Mouse (Mus musculus) stomach, postnatal 0 days (tissue): Measurements from ENCODE around the gene Rsg1. TPM values are rescaled to one million over a fixed set of nuclear protein-coding genes. Genes with fewer than 3 reads are reported as not detected.

Experiments
- ATAC-seq: fragments of 200-750 bp; cut with Nextera tagmentation; 2 replicates; pipeline ENCODE4 v1.8.0; 2017; ENCODE audit not compliant: low FRiP score, low TSS enrichment
- DNase-seq: peaks from one replicate; pipeline ENCODE4 v3.0.0-alpha.2; 2016; ENCODE audit warnings: low spot score
- H3K27ac ChIP-seq: fragments of 300-500 bp; sonication (generic); replicated peaks from 2 replicates; pipeline ENCODE4 v1.5.1; 2014; ENCODE audit warnings: mild to moderate bottlenecking, control low read depth
- H3K27me3 ChIP-seq: fragments of 300-500 bp; sonication (generic); 2 replicates; pipeline ENCODE4 v1.6.1; 2014; ENCODE audit warnings: low read length; ENCODE audit not compliant: control insufficient read depth, insufficient read depth
- H3K36me3 ChIP-seq: fragments of 300-500 bp; sonication (generic); 2 replicates; pipeline ENCODE4 v1.6.1; 2014; ENCODE audit warnings: low read length, mixed read lengths; ENCODE audit not compliant: control insufficient read depth, insufficient read depth
- H3K4me1 ChIP-seq: fragments of 300-500 bp; sonication (generic); replicated peaks from 2 replicates; pipeline ENCODE4 v1.6.1; 2014; ENCODE audit warnings: antibody characterized with exemption; ENCODE audit not compliant: control insufficient read depth, insufficient read depth
- H3K4me2 ChIP-seq: fragments of 300-500 bp; sonication (generic); replicated peaks from 2 replicates; pipeline ENCODE4 v1.6.1; 2014; ENCODE audit warnings: low read depth, mild to moderate bottlenecking, control low read depth, moderate library complexity
- H3K4me3 ChIP-seq: fragments of 300-500 bp; sonication (generic); 2 replicates; pipeline ENCODE4 v1.5.1; 2014; ENCODE audit warnings: low read depth, low read length, control low read depth
- H3K9ac ChIP-seq: fragments of 300-500 bp; sonication (generic); 2 replicates; pipeline ENCODE4 v1.6.1; 2014; ENCODE audit warnings: mild to moderate bottlenecking, low read length, control low read depth, mixed read lengths
- H3K9me3 ChIP-seq: fragments of 300-500 bp; sonication (generic); 2 replicates; pipeline ENCODE4 v1.6.1; 2016; ENCODE audit warnings: low read length; ENCODE audit not compliant: control insufficient read depth
- CTCF ChIP-seq: IDR thresholded peaks from 2 replicates; pipeline ENCODE4 v1.5.1; 2016; ENCODE audit warnings: antibody characterized with exemption, low read depth, mild to moderate bottlenecking, moderate library complexity
- EP300 ChIP-seq: optimal IDR thresholded peaks from 2 replicates; pipeline ENCODE3; 2016; ENCODE audit warnings: antibody characterized with exemption
- WGBS: fragments of 180-500 bp; shearing (Covaris S2); extraction: QIAGEN DNeasy Blood & Tissue Kit; methylation state at CpG from one replicate; pipeline ENCODE4 v1.1.7; 2014; 5-methylcytosine and 5-hydroxymethylcytosine counted together
- polyA plus RNA-seq: library from polyadenylated mRNA; unstranded; fragments of >200 nt; fragmentation: Nextera tagmentation; extraction: Ambion mirVana; gene quantifications from 2 replicates; pipeline ENCODE4 v1.2.1, GENCODE M21; 2015

Rsg1 gene
- polyA plus RNA-seq, 1 experiment from 2014 or later = 2.3 TPM

DNA sequence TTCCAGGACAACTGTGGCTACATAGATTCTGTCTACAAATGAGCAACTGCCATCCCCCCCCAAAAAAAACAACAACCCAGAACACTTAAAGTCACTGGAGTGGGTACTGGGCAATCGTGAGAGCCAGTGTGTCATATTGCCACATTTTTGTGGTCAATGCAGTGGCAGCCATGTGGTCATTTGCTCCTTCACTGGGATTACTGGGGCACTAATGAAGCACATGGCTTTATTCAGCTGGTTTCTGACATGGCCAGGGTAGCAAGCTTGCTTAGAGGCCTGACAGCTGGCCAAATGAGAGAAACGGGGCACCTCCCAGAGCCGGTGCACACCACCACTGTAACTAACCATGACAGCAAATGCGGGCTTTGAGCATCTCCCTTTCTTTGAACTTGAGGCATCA, 35.3 kb upstream of the Rsg1 start:
- WGBS = 90% methylated on average over 4 of the region's 4 CpGs
- ATAC-seq (no peak), DNase-seq (no peak)
- H3K4me1 ChIP-seq = no peaks in the 10 kb centered on the region
- no peaks in the 10 kb centered on the region for H3K9me3 ChIP-seq
- H3K4me2 ChIP-seq = no peak overlapping the region
- TF ChIP-seq CTCF = no peak
- no peak for TF ChIP-seq EP300
- no peak overlapping the region for H3K9ac ChIP-seq
- H3K36me3 ChIP-seq = no peaks in the 10 kb centered on the region; the same call in 1 of the 2 replicates
- H3K4me3 ChIP-seq = no peak overlapping the region
- H3K27me3 ChIP-seq = no peaks in the 10 kb centered on the region
- no peak overlapping the region for H3K27ac ChIP-seq

GRCm38 (mm10) chr4:141180831-141181230, 32.9 kb upstream of the Rsg1 start:
- Histone ChIP-seq H3K36me3 (no peaks in the 10 kb centered on the region; the same call in 1 of the 2 replicates), H3K4me2 (no peak overlapping the region), H3K9me3 (no peaks in the 10 kb centered on the region), H3K27ac (no peak overlapping the region), H3K4me1 (no peaks in the 10 kb centered on the region), H3K9ac (no peak overlapping the region), H3K27me3 (no peaks in the 10 kb centered on the region), H3K4me3 (no peak overlapping the region)
- ATAC-seq = no peak
- WGBS = 69% methylated on average over 8 of the region's 8 CpGs
- DNase-seq = no peak
- TF ChIP-seq EP300 (no peak), CTCF (no peak)

GRCm38 (mm10) chr4:141181981-141182380, 31.8 kb upstream of the Rsg1 start:
- Histone ChIP-seq H3K36me3 (no peaks in the 10 kb centered on the region; the same call in 1 of the 2 replicates), H3K9me3 (no peaks in the 10 kb centered on the region), H3K4me3 (no peak overlapping the region), H3K4me1 (no peaks in the 10 kb centered on the region; the same call in 1 of the 2 replicates), H3K27ac (no peak overlapping the region), H3K9ac (no peak overlapping the region), H3K4me2 (no peak overlapping the region), H3K27me3 (no peaks in the 10 kb centered on the region)
- no peak for TF ChIP-seq CTCF
- no peak for TF ChIP-seq EP300
- 89% methylated on average over 6 of the region's 6 CpGs for WGBS
- DNase-seq (no peak), ATAC-seq (no peak)

DNA sequence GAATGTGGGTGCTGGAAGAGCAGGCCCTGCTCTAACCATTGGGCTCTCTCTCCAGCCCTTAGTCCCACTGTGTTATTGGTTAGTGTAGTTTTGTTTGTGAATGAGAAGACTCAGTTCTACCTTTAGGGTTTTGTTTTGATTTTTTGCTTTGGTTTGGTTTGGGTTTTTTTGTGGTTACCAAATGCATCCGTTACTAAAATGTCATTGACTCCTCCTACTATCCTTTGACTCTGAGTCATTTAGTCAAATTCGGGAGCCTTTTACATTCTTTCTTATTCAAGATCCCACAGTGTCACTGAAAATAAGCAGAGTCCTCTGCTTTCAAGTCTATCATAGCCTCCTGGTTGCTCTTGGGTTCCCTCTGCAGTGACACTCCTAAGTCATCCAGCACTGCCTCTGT, 29.8 kb upstream of the Rsg1 start:
- H3K36me3 ChIP-seq = no peaks in the 10 kb centered on the region; the same call in 1 of the 2 replicates
- 93% methylated on average over 2 of the region's 2 CpGs for WGBS
- no peaks in the 10 kb centered on the region for H3K9me3 ChIP-seq
- ATAC-seq (no peak), DNase-seq (no peak)
- H3K4me3 ChIP-seq = no peak overlapping the region
- no peaks in the 10 kb centered on the region for H3K27me3 ChIP-seq
- H3K4me1 ChIP-seq = no peaks in the 10 kb centered on the region; the same call in 1 of the 2 replicates
- H3K4me2 ChIP-seq = no peak overlapping the region
- no peak overlapping the region for H3K9ac ChIP-seq
- TF ChIP-seq EP300 = no peak
- TF ChIP-seq CTCF = no peak
- no peak overlapping the region for H3K27ac ChIP-seq

DNA sequence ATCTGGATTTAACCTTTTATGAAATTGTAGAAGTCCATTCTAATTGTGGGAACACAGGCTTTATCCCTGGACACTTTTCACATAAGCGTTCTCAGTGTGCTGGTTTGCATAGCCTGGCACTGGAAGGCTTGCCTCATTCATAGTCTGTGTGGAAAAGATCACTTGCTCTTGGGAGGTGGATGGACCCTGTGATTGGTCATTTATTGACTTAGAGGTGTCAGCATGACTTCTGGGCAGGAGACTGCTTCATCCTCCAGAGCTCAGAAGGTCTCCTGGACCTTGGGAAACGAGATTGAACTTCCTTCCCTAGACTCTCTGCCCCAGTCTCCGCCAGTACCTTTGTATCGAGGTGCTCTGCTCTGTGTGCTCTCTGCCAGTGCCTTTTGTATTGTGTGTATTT, 29.3 kb upstream of the Rsg1 start:
- no peaks in the 10 kb centered on the region for H3K9me3 ChIP-seq
- no peak overlapping the region for H3K27ac ChIP-seq
- H3K4me2 ChIP-seq = no peak overlapping the region
- no peak overlapping the region for H3K4me3 ChIP-seq
- no peaks in the 10 kb centered on the region for H3K27me3 ChIP-seq
- H3K36me3 ChIP-seq = no peaks in the 10 kb centered on the region; the same call in 1 of the 2 replicates
- TF ChIP-seq CTCF = no peak
- no peak for TF ChIP-seq EP300
- ATAC-seq = no peak
- WGBS = 90% methylated on average over 4 of the region's 4 CpGs
- DNase-seq = no peak
- H3K4me1 ChIP-seq = no peaks in the 10 kb centered on the region; the same call in 1 of the 2 replicates
- no peak overlapping the region for H3K9ac ChIP-seq

GRCm38 (mm10) chr4:141186923-141187836, 26.6 kb upstream of the Rsg1 start:
- no peak overlapping the region for H3K4me2 ChIP-seq
- H3K4me1 ChIP-seq = no peaks in the 10 kb centered on the region; the same call in 1 of the 2 replicates
- DNase-seq (no peak), ATAC-seq (no peak)
- no peak overlapping the region for H3K4me3 ChIP-seq
- no peaks in the 10 kb centered on the region for H3K27me3 ChIP-seq
- H3K36me3 ChIP-seq = peaks cover 2% of the 10 kb centered on the region; the same call in 1 of the 2 replicates
- no peak overlapping the region for H3K27ac ChIP-seq
- H3K9ac ChIP-seq = no peak overlapping the region
- no peak for TF ChIP-seq EP300
- TF ChIP-seq CTCF = no peak
- H3K9me3 ChIP-seq = no peaks in the 10 kb centered on the region
- WGBS = 47% methylated on average over 9 of the region's 9 CpGs
